16 mouse cellular contexts compared by ENCODE assay signal in the genomic region with DNA sequence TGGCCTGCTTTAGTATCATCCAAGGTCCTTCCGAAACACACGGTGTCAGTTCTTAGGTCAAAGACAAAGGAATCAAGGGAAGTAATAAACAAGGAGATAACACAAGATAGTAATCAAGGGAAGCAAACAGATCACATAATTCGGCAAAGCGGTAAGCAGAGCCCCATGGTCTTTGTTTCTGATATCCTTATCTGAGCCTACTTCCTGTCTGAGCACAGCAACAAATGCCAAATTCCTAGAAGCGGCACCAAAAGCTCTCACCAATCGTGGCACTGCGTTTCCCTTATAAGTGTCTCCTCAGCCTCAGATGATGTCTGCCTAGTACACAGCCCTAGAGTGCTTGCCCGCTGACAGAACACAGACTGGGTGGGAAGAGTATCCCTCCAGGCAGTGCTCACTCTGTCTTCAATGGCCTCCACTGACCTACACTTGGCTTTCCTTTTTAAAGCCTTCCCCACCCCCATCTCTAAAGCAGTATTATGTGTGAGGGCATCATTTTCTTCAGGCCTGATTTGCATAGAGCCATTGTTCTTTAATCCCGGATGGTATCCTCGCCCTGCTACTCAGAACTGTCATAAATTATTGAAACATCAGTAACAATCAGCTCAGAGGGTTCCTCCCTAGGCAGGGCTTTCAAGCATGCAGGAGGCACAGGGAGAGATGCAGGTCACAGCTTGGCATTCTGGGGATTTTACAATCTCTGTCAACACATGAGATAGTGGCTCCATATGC.
DNase-seq lines count a peak whose midpoint lies in the region; ATAC-seq and TF ChIP-seq lines count a peak whose summit lies in the region.
"Had no signal": no experiment of that assay in that cellular context is flagged by ENCODE, and none has a peak within 500 bp of the region (broad histone marks: within the 10 kb centered on the region; RNA-seq: fewer than 3 reads in every experiment).

No protein-coding gene starts in this region.

- H3K4me1 ChIP-seq in heart, embryonic 12.5 days (replicated peaks) = 0 out of 2 replicates have a peak, but pooled peaks cover 12% of the 10 kb centered on the region
- H3K4me1 ChIP-seq in heart, embryonic 10.5 days = peaks cover 13% of the 10 kb centered on the region
- H3K4me1 ChIP-seq in lung, postnatal 0 days (ENCODE audit: insufficient read depth, low read depth, low read length) = no peaks in the 10 kb centered on the region
- H3K4me1 ChIP-seq: embryonic facial prominence, embryonic 15.5 days had no signal

- WGBS in heart, embryonic 12.5 days = 26% methylated on average over 10 of the region's 10 CpGs
- 30% methylated on average over 10 of the region's 10 CpGs for WGBS in heart, embryonic 10.5 days
- 26% methylated on average over 10 of the region's 10 CpGs for WGBS in lung, postnatal 0 days

- ATAC-seq in heart, embryonic 12.5 days (ENCODE audit: insufficient number of reproducible peaks, low FRiP score) = no peak
- peak; percentile 30 for ATAC-seq in lung, postnatal 0 days
- ATAC-seq: forebrain, embryonic 16.5 days had no signal

- H3K27me3 ChIP-seq in heart, embryonic 12.5 days (replicated peaks) = no peaks in the 10 kb centered on the region
- no peaks in the 10 kb centered on the region for H3K27me3 ChIP-seq in heart, embryonic 10.5 days (ENCODE audit: insufficient read depth, poor library complexity, severe bottlenecking)
- no peaks in the 10 kb centered on the region for H3K27me3 ChIP-seq in lung, postnatal 0 days (replicated peaks; ENCODE audit: insufficient read depth, low read length)
- H3K27me3 ChIP-seq: embryonic facial prominence, embryonic 15.5 days had no signal

- TF ChIP-seq CTCF in lung, postnatal 0 days (IDR thresholded peaks at IDR 0.05) = no peak

- no peak overlapping the region for H3K9ac ChIP-seq in heart, embryonic 12.5 days
- no peak overlapping the region for H3K9ac ChIP-seq in lung, postnatal 0 days (replicated peaks; ENCODE audit: low read depth)
- H3K9ac ChIP-seq: embryonic facial prominence, embryonic 15.5 days had no signal

- no peaks in the 10 kb centered on the region for H3K36me3 ChIP-seq in heart, embryonic 12.5 days
- no peaks in the 10 kb centered on the region for H3K36me3 ChIP-seq in heart, embryonic 10.5 days
- no peaks in the 10 kb centered on the region for H3K36me3 ChIP-seq in lung, postnatal 0 days (ENCODE audit: insufficient read depth, low read length)
- H3K36me3 ChIP-seq: embryonic facial prominence, embryonic 15.5 days had no signal

- no peak overlapping the region for H3K4me3 ChIP-seq in heart, embryonic 12.5 days
- H3K4me3 ChIP-seq in heart, embryonic 10.5 days = no peak overlapping the region
- no peak overlapping the region for H3K4me3 ChIP-seq in lung, postnatal 0 days (ENCODE audit: low read depth, low read length)
- H3K4me3 ChIP-seq: embryonic facial prominence, embryonic 15.5 days had no signal

- no peak for DNase-seq in heart, embryonic 10.5 days (ENCODE audit: low spot score)
- DNase-seq in lung, postnatal 0 days (ENCODE audit: low spot score) = no peak
- DNase-seq in lung, postnatal 14 days = no peak
- DNase-seq in induced T-regulatory cell, adult 2 months (ENCODE audit: low read depth) = peak; percentile 30
- peak; percentile 16 for DNase-seq in retina, embryonic 14.5 days (ENCODE audit: low spot score)
- DNase-seq in c-Kit-positive CD71-positive TER-119-positive erythroid progenitor cells, embryonic 14.5 days (ENCODE audit: low spot score) = no peak
- DNase-seq in urinary bladder, postnatal 14 days (ENCODE audit: low spot score) = no peak
- DNase-seq: adrenal gland, postnatal 25 days; gastrocnemius, postnatal 10 days; kidney, postnatal 36 days; lung, postnatal 10 days; right cerebral cortex, adult 18-20 months; thymus, adult 18-20 months had no signal

- peaks cover 3% of the 10 kb centered on the region; the same call in 1 of the 2 replicates for H3K9me3 ChIP-seq in heart, embryonic 12.5 days (replicated peaks)
- H3K9me3 ChIP-seq in heart, embryonic 10.5 days = no peaks in the 10 kb centered on the region
- H3K9me3 ChIP-seq in lung, postnatal 0 days (ENCODE audit: low read length) = no peaks in the 10 kb centered on the region; the same call in 1 of the 2 replicates
- H3K9me3 ChIP-seq: embryonic facial prominence, embryonic 15.5 days had no signal

- H3K4me2 ChIP-seq in heart, embryonic 12.5 days = 0 out of 2 replicates have a peak overlapping the region, but pooled peaks have one; percentile 3
- no peak overlapping the region for H3K4me2 ChIP-seq in lung, postnatal 0 days (replicated peaks; ENCODE audit: low read depth, low read length)
- H3K4me2 ChIP-seq: embryonic facial prominence, embryonic 15.5 days had no signal

- H3K27ac ChIP-seq in heart, embryonic 12.5 days (ENCODE audit: poor library complexity, severe bottlenecking) = no peak overlapping the region
- no peak overlapping the region for H3K27ac ChIP-seq in heart, embryonic 10.5 days
- H3K27ac ChIP-seq in lung, postnatal 0 days (ENCODE audit: low read length) = no peak overlapping the region
- H3K27ac ChIP-seq: embryonic facial prominence, embryonic 15.5 days had no signal

- no peak for TF ChIP-seq EP300 in lung, postnatal 0 days (IDR thresholded peaks at IDR 0.05)

Comparison
In these comparisons a context has a peak if more than half of its experiments do, and no peak if none do; other contexts are left out.
1. DNase-seq: peak in induced T-regulatory cell, adult 2 months (single experiment) and retina, embryonic 14.5 days (single experiment); none in heart, embryonic 10.5 days (single experiment), lung, postnatal 0 days (single experiment), lung, postnatal 14 days (single experiment), c-Kit-positive CD71-positive TER-119-positive erythroid progenitor cells, embryonic 14.5 days (single experiment) and urinary bladder, postnatal 14 days (single experiment).